Mouse (Mus musculus) erythroid progenitor cell, adult 5-6 weeks (primary cell): Measurements from ENCODE around the gene Ikzf3. TPM values are rescaled to one million over a fixed set of nuclear protein-coding genes. Genes with fewer than 3 reads are reported as not detected.

Experiments
- ATAC-seq: replicated peaks from 2 replicates; pipeline ENCODE4 v1.8.0; 2016; ENCODE audit warnings: moderate number of reproducible peaks, mild to moderate bottlenecking, moderate TSS enrichment, inconsistent platforms; ENCODE audit not compliant: poor library complexity, low FRiP score, severe bottlenecking
- total RNA-seq, 2 experiments: library from RNA; stranded (forward) in 1 of 2; stranded (reverse) in 1 of 2; fragments of 150-400 nt in 1 of 2; fragments of 186-747, 209-891 nt in 1 of 2; gene quantifications; 2 replicates each; pipeline versions ENCODE4 v1.2.3 to v1.2.4; 2015 to 2017; ENCODE audit warnings: low replicate concordance in 2 of 2

The Ikzf3 gene
- total RNA-seq, 2 experiments from 2014 or later = 5.4 to 21.0 TPM

GRCm38 (mm10) chr11:98537480-98538034, 8.3 kb downstream of the Ikzf3 start:
- no peak for ATAC-seq

- no peak for ATAC-seq
These were observed 18.9 kb downstream of the Ikzf3 start for GRCm38 (mm10) chr11:98526824-98527461.

- no peak for ATAC-seq
These were observed 20.7 kb downstream of the Ikzf3 start for GRCm38 (mm10) chr11:98525140-98525539.

GRCm38 (mm10) chr11:98520468-98520867, 25.4 kb downstream of the Ikzf3 start:
- no peak for ATAC-seq

GRCm38 (mm10) chr11:98513356-98513936, 32.4 kb downstream of the Ikzf3 start:
- no peak for ATAC-seq

- no peak for ATAC-seq
These were observed 33.0 kb downstream of the Ikzf3 start for GRCm38 (mm10) chr11:98512881-98513280.

- no peak for ATAC-seq
These were observed 35.7 kb downstream of the Ikzf3 start for GRCm38 (mm10) chr11:98510125-98510524.

GRCm38 (mm10) chr11:98509434-98509833, 36.4 kb downstream of the Ikzf3 start:
- ATAC-seq = no peak

GRCm38 (mm10) chr11:98504926-98505325, 40.9 kb downstream of the Ikzf3 start:
- ATAC-seq = no peak

GRCm38 (mm10) chr11:98497388-98498288, 48.2 kb downstream of the Ikzf3 start:
- no peak for ATAC-seq

- ATAC-seq = no peak
These were observed 50.6 kb downstream of the Ikzf3 start for GRCm38 (mm10) chr11:98495176-98495719.

- no peak for ATAC-seq
These were observed 52.4 kb downstream of the Ikzf3 start for GRCm38 (mm10) chr11:98493394-98493793.

- ATAC-seq = no peak
These were observed 52.9 kb downstream of the Ikzf3 start for GRCm38 (mm10) chr11:98492959-98493358.

GRCm38 (mm10) chr11:98491571-98491970, 54.3 kb downstream of the Ikzf3 start:
- ATAC-seq = no peak

- no peak for ATAC-seq
These were observed 57.1 kb downstream of the Ikzf3 start for GRCm38 (mm10) chr11:98488540-98489234.

GRCm38 (mm10) chr11:98487526-98488040, 58.2 kb downstream of the Ikzf3 start:
- no peak for ATAC-seq

- ATAC-seq = no peak
These were observed 60.1 kb downstream of the Ikzf3 start for GRCm38 (mm10) chr11:98485749-98486148.

GRCm38 (mm10) chr11:98482067-98482466, 63.8 kb downstream of the Ikzf3 start:
- no peak for ATAC-seq

- no peak for ATAC-seq
These were observed 64.6 kb downstream of the Ikzf3 start for GRCm38 (mm10) chr11:98481231-98481630.
